Mouse (Mus musculus) adrenal gland (tissue): ENCODE results near the gene Rex1bd.

Experiments
- intact Hi-C: fragments of 180-260 bp; cut with DNase I; formaldehyde crosslinking; loops from one replicate; pipeline ENCODE4 v1.15.1; 2025

The Rex1bd gene

GRCm38 (mm10) chr8:70503062-70503750 lies 3.3 kb downstream of the Rex1bd start:
- intact Hi-C loops: loop anchor here (1.0 kb wide), 1 partner anchor 120 kb away; no protein-coding TSS in a partner anchor

- intact Hi-C loops: no loop called here
These were observed 4.0 kb downstream of the Rex1bd start for GRCm38 (mm10) chr8:70502540-70502939.

GRCm38 (mm10) chr8:70501820-70502529 lies 4.6 kb downstream of the Rex1bd start:
- intact Hi-C loops: no loop called here

GRCm38 (mm10) chr8:70500386-70501301 lies 5.9 kb downstream of the Rex1bd start:
- intact Hi-C loops: no loop called here

- intact Hi-C loops: no loop called here
These were observed 10.8 kb downstream of the Rex1bd start for GRCm38 (mm10) chr8:70495771-70496062.

GRCm38 (mm10) chr8:70495001-70495770 lies 11.4 kb downstream of the Rex1bd start:
- intact Hi-C loops: no loop called here

- intact Hi-C loops: no loop called here
These were observed 12.1 kb downstream of the Rex1bd start for GRCm38 (mm10) chr8:70494416-70494945.

GRCm38 (mm10) chr8:70493692-70494415 lies 12.7 kb downstream of the Rex1bd start:
- intact Hi-C loops: no loop called here

- intact Hi-C loops: no loop called here
These were observed 13.6 kb downstream of the Rex1bd start, which contains the start of gene Crlf1 for GRCm38 (mm10) chr8:70492664-70493640. TSS of gene Crlf1 (plus strand) at chr8:70493158.

- intact Hi-C loops: no loop called here
These were observed 15.6 kb downstream of the Rex1bd start for GRCm38 (mm10) chr8:70490880-70491495.

- intact Hi-C loops: no loop called here
These were observed 16.3 kb downstream of the Rex1bd start for GRCm38 (mm10) chr8:70490061-70490879.

- intact Hi-C loops: no loop called here
These were observed 17.0 kb downstream of the Rex1bd start for GRCm38 (mm10) chr8:70489576-70489975.

GRCm38 (mm10) chr8:70488931-70489470 lies 17.6 kb downstream of the Rex1bd start:
- intact Hi-C loops: no loop called here

- intact Hi-C loops: no loop called here
These were observed 18.4 kb downstream of the Rex1bd start for GRCm38 (mm10) chr8:70487993-70488796.

GRCm38 (mm10) chr8:70486941-70487520 lies 19.5 kb downstream of the Rex1bd start, which contains the start of gene Tmem59l:
TSS of gene Tmem59l (minus strand) at chr8:70487358.
- intact Hi-C loops: no loop called here

GRCm38 (mm10) chr8:70486191-70486681 lies 20.3 kb downstream of the Rex1bd start:
- intact Hi-C loops: no loop called here
